Mouse (Mus musculus) macrophage (primary cell): ENCODE measurements around the gene Uba52. TPM values are rescaled to one million over a fixed set of nuclear protein-coding genes. Genes with fewer than 3 reads are reported as not detected.
A peak's percentile ranks its signal among the peaks of the same experiment; 100 is the strongest.

ENCODE experiments used
- H3K27ac ChIP-seq: fragments of 350-480 bp; formaldehyde crosslinking; 2 replicates; pipeline ENCODE4 v1.9.0; 2021
- H3K36me3 ChIP-seq: fragments of 350-480 bp; formaldehyde crosslinking; 2 replicates; pipeline ENCODE4 v1.9.0; 2021; ENCODE audit errors: inconsistent target
- H3K4me3 ChIP-seq: fragments of 350-480 bp; formaldehyde crosslinking; 2 replicates; pipeline ENCODE4 v1.9.0; 2021; ENCODE audit errors: inconsistent target
- H3K79me2 ChIP-seq: fragments of 350-480 bp; formaldehyde crosslinking; 2 replicates; pipeline ENCODE4 v1.9.0; 2021; ENCODE audit errors: inconsistent target
- WGBS: methylation state at CpG from one replicate; pipeline ENCODE4 v1.1.7; 2026; ENCODE audit warnings: inconsistent platforms; ENCODE audit not compliant: missing documents; 5-methylcytosine and 5-hydroxymethylcytosine counted together
- polyA plus RNA-seq: library from polyadenylated mRNA; stranded (reverse); fragments of 250-400 nt; gene quantifications from 3 replicates; pipeline ENCODE4 v1.2.4, GENCODE M21; 2018; ENCODE audit warnings: inconsistent platforms

The Uba52 gene
- polyA plus RNA-seq, 1 experiment from 2014 or later = 907 TPM

DNA sequence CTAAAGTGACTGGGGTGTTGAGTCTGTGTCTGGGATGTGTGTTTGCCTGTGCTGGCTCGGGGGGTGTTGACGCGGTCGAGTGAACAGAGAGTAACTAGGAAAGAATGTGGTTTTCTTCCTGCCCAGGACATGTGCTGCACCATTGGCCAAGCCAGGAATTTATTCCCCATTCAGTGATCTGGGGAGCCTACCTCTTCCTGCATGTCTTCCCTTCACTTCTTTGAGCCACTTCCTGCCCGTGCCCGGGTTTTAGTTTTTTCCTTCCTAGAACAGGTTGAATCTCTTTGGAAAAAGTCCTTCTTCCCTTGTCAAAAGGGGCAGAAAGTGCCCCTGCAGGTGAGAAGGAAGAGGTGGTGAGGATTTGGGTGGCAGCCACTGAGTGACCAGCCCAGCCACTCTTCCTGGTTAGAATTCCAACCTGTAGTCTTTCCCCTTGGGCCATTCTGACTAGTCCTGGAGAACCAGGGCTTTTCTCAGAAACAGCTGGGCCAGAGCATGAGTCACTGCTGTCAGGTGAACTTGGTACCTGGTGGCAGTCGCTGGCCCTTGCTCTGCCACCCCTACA is 30.0 kb upstream of the Uba52 start:
- H3K27ac ChIP-seq = peak overlapping the region; percentile 92
- peaks cover 57% of the 10 kb centered on the region for H3K79me2 ChIP-seq
- H3K4me3 ChIP-seq = peak overlapping the region; percentile 96
- 14% methylated on average over 7 of the region's 7 CpGs for WGBS
- H3K36me3 ChIP-seq = no peaks in the 10 kb centered on the region

DNA sequence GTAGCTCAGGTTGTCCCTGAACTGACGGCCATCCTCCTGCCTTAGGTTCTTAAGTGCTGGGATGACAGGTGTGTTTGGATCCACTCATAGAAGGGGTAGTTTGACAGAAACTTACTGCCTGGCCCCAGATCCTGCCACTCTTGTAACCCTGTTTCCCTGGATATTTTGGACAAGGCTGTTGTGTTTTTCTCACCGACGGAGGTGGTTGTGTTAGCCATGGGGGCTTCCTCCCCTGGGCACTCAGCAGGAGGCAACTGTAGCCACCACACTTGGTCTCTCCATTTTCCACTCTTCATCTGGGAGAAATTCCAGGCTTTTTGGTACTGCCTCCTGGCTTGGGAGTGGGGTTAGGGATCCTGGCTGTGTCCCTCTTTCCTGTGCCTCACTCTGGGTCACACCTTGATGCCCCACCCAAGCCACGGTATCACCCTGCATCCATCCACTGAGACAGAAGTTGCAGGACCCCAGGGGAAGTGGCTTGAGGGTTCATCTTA is 29.5 kb upstream of the Uba52 start:
- Histone ChIP-seq H3K27ac (peak overlapping the region; percentile 92), H3K79me2 (peaks cover 52% of the 10 kb centered on the region), H3K36me3 (peaks cover 4% of the 10 kb centered on the region; the same call in 1 of the 2 replicates), H3K4me3 (peak overlapping the region; percentile 96)
- 4% methylated on average over 4 of the region's 4 CpGs for WGBS

DNA sequence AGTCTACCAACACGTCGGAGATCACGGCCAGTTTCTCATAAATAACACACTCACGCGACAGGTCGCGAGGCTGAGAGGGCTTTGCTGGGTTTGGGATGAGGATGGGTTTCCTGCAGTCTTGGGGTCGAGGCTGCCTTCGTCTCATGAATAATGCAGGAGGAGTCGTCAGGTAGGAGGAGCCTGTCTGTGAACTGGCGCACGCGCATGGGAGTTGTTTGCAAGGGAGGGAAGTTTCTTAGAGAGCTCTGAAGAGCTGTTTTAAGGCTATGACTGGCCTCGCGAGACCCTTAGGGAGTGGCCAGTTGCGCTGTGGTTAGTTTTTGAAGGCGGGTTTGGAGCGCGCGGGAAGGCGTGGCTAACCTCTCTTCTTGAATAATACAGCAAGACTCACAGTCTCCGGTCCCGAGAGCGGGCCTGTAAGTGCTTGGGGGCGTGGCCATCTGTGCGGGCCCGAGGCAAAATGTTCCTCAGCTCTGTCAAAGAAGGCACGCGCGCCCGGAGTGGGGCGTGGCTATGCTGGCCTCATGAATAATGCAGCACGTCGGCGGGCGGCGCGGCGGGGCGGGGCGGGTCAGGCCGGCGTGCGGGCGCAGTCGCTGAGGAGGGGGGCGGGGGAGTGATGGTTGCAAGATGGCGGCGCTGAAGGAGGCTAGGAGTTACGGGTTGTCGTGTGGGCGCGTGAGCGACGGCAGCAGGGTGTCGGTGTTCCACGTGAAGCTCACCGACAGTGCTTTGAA is 28.6 kb upstream of the Uba52 start, which contains the start of gene Ell:
TSS of gene Ell (plus strand) at position 381 of the 737 bp plus-strand sequence.
- WGBS = under 1% methylated on average over 43 of the region's 58 CpGs
- peak within 1 kb of the TSS; percentile 96 for H3K4me3 ChIP-seq
- H3K27ac ChIP-seq = peak within 1 kb of the TSS; percentile 92
- H3K79me2 ChIP-seq = peaks cover 45% of the 10 kb centered on the region
- H3K36me3 ChIP-seq = peaks cover 12% of the 10 kb centered on the region; the same call in 1 of the 2 replicates

DNA sequence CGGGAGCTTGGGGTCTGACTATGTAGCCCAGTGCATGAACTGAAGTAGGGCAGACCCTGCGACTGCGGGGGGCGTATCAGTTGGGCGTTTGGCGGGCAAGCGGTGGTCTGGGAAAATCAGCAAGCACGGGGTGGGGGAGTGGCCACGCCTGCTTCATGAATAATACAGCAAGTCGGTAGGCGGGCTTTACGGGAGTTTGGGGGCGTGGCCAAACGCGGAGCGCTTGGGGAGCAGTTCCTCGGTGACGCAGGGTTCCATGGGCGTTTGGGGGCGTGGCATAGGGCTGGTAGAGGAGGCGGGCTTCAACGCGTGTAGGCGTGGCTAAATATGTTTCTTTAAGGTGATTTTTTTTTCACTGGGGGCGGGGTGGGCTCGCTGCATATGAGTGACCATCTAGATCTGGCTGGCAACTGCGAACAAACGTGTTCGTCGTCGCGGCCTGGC is 28.1 kb upstream of the Uba52 start:
- Histone ChIP-seq H3K4me3 (peak overlapping the region; percentile 96), H3K27ac (peak overlapping the region; percentile 91), H3K79me2 (peaks cover 41% of the 10 kb centered on the region), H3K36me3 (peaks cover 18% of the 10 kb centered on the region; the same call in 1 of the 2 replicates)
- 0% methylated on average over 32 of the region's 32 CpGs for WGBS

DNA sequence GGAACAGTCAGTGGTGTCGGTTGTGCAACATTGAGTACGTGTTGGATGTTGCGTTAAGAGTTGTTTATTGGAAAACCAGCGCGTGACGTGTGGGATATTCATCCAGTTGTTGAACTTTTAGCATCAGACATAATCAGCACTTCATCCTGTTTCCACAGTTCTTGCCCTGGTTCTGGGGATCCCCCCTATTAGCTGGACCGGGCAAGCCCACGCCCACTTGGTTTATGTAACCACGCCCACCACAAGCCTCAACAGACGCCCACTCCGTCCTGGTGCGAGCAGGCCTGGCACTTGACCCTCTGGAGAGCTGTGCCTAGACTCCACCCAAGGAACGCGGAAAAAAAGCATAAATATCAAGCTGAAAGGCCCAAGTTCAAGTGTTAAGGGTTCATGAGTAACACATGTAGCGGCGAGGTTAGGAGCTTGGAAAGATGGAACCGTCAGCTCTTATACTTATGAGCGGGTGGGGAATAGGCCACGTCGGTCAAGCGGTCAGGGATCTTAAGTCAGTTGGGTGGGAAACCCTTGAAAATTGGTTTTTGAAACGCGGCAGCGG is 27.5 kb upstream of the Uba52 start:
- peak overlapping the region; percentile 91 for H3K27ac ChIP-seq
- WGBS = 8% methylated on average over 24 of the region's 24 CpGs
- peaks cover 20% of the 10 kb centered on the region; the same call in 1 of the 2 replicates for H3K36me3 ChIP-seq
- H3K4me3 ChIP-seq = peak overlapping the region; percentile 96
- peaks cover 36% of the 10 kb centered on the region for H3K79me2 ChIP-seq

DNA sequence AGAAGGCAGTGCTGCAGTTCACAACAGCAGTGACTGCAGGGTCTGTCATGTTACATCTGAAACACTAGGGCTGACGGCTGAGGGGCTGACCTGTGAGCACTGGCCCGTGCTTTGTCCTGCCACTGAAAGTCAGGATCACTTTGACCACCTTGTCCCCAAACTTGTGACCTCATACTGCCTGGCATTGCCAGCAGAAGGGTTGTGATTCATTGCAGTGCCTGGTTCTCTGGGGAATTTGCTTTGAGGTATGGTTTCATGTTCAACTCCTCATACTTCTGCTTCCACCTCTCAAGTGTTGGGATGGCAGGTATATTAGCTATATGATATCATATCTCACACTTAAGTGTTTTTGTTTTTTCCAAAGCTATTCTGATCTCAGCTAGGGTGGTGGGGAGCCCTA is 25.1 kb upstream of the Uba52 start:
- Histone ChIP-seq H3K27ac (no peak overlapping the region), H3K4me3 (no peak overlapping the region)
- WGBS = 96% methylated on average over 2 of the region's 2 CpGs

DNA sequence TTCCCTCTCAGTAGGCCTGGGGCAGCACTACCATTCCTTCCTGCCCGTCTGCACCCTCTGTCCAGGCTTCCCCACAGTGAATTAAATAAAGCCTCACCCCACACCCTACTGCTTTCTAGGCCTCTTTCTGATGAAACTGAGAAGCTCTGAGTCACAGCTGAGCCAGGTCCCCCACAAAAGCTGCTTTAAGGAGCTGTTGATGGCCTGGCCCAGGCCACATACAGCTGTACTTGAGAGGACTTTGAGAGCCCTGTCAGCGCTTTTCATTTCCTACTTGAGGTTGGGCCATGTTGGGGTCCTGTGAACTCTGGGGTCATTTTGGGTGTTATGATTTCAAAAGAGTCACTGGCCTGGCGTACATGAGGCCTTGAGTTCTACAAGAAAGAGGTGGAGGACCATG is 24.6 kb upstream of the Uba52 start:
- peaks cover 47% of the 10 kb centered on the region for H3K36me3 ChIP-seq
- 94% methylated on average over 3 of the region's 3 CpGs for WGBS
- H3K79me2 ChIP-seq = peaks cover 24% of the 10 kb centered on the region
- H3K27ac ChIP-seq = no peak overlapping the region
- H3K4me3 ChIP-seq = no peak overlapping the region

More for the DNA sequence above, 25.1 kb upstream of the Uba52 start:
- H3K79me2 ChIP-seq = peaks cover 24% of the 10 kb centered on the region
- peaks cover 43% of the 10 kb centered on the region for H3K36me3 ChIP-seq

DNA sequence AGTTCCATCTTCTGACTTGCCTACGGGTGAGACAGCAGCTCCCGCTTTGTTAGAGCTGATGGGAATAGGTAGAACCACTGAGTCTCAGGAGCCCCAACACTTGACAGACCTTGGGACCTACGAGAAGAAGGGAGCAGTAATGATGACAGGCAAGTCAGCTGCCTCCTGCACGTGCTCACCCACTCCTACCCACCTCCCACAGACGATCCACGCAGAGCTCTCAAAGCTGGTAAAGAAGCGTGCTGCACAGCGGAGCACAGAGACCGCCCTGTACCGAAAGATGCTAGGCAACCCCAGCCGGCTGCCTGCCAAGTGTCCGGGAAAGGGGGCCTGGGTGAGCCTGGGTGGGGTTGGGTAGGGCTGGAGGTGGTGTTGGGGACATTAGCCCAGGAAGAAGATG is 23.7 kb upstream of the Uba52 start:
- H3K4me3 ChIP-seq = no peak overlapping the region
- H3K79me2 ChIP-seq = peaks cover 26% of the 10 kb centered on the region
- H3K27ac ChIP-seq = no peak overlapping the region
- WGBS = 97% methylated on average over 8 of the region's 12 CpGs
- peaks cover 47% of the 10 kb centered on the region for H3K36me3 ChIP-seq

DNA sequence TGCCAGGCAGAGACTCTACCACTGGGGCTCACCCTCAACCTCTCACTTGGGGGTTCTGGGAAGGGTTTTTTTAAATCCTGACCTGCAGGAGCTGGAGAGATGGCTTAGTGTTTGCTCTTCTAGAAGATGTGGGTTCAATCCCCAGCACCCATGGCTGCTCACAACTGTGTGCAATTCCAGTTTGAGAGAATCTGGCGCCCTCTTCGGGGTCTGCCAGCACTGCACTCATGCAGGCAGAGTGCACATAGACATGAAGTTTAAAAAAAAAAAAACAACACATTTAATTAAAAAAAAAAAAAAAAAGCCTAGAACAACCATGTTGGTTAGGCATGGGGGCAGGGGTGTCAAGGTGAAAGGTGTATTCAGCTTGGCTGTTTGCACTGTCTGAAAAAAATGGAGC is 19.7 kb upstream of the Uba52 start:
- WGBS = 94% methylated on average over 2 of the region's 2 CpGs
- Histone ChIP-seq H3K4me3 (no peak overlapping the region), H3K79me2 (peaks cover 41% of the 10 kb centered on the region), H3K36me3 (peaks cover 45% of the 10 kb centered on the region), H3K27ac (0 out of 2 replicates have a peak overlapping the region, but pooled peaks have one; percentile 76)

DNA sequence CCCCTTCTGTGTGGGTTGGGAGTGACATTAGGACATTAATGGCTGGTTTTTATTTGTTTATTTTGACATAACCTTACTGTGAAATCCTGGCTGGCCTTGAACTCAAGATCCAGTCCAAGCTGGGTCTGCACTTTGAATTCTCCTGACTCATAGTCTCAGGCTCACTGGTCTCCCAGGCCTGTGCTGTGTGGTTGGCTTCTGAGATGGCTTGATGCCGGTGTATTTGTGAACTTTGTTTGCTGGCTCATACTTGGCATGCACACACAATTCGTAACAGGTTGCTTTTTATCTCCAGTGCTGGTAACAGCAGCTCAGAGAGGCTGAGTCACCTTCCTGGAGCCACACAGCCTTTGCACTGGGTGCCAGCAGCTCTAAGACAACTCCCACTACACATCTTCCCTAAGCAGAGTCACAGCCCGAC is 19.1 kb upstream of the Uba52 start:
- Histone ChIP-seq H3K36me3 (peaks cover 39% of the 10 kb centered on the region), H3K4me3 (peak overlapping the region; percentile 92; the same call in 1 of the 2 replicates), H3K79me2 (peaks cover 41% of the 10 kb centered on the region), H3K27ac (peak overlapping the region; percentile 76)
- WGBS = 90% methylated on average over 3 of the region's 3 CpGs

DNA sequence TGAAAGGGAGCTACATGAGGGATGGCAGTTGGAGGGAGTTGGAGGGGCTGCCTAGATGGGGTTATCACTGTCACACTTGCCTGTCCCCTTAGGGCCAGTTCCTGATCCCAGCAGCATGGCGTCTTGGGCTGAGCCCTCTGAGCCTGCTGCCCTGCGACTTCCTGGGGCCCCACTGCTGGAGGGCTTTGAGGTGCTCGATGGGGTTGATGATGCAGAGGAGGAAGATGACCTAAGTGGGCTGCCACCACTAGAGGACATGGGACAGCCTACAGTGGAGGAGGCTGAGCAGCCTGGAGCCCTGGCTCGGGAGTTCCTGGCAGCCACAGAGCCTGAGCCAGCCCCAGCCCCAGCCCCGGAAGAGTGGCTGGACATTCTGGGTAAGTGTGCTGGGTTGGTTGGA is 18.7 kb upstream of the Uba52 start:
- 49% methylated on average over 5 of the region's 5 CpGs for WGBS
- Histone ChIP-seq H3K36me3 (peaks cover 35% of the 10 kb centered on the region), H3K4me3 (peak overlapping the region; percentile 92; the same call in 1 of the 2 replicates), H3K27ac (peak overlapping the region; percentile 76), H3K79me2 (peaks cover 41% of the 10 kb centered on the region)

DNA sequence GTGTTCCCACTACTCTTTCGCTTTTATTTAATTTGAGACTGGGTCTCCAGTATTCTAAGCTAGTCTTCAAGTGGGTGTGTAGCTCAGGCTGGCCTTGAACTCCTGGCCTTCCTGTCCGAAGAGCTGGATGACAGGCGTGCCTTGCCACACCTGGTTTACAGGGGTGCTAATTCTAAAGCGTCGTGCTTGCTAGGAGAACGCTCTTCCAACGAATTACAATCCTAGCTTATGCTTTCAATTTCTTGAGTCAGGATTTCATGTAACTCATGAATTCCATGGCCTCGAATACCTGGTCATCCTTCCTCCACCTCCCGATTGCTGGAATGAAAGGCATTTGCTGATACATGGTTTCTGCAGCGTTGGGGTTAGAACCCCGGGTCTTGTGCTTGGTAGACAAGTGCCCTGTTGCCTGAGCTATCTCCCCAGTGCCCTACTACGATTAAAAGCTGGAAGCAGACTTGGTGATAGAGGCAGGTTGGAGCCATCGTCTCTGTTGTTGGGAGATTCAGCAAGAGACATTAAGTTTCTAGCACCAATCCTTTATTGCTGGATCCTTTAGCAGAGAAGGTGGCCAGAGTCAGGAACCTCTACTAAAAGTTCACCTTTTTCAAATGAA is 17.7 kb upstream of the Uba52 start:
- Histone ChIP-seq H3K79me2 (peaks cover 41% of the 10 kb centered on the region), H3K36me3 (peaks cover 26% of the 10 kb centered on the region), H3K27ac (peak overlapping the region; percentile 76), H3K4me3 (peak overlapping the region; percentile 92)
- whole genome bisulfite sequencing = 16% methylated on average over 13 of the region's 13 CpGs

DNA sequence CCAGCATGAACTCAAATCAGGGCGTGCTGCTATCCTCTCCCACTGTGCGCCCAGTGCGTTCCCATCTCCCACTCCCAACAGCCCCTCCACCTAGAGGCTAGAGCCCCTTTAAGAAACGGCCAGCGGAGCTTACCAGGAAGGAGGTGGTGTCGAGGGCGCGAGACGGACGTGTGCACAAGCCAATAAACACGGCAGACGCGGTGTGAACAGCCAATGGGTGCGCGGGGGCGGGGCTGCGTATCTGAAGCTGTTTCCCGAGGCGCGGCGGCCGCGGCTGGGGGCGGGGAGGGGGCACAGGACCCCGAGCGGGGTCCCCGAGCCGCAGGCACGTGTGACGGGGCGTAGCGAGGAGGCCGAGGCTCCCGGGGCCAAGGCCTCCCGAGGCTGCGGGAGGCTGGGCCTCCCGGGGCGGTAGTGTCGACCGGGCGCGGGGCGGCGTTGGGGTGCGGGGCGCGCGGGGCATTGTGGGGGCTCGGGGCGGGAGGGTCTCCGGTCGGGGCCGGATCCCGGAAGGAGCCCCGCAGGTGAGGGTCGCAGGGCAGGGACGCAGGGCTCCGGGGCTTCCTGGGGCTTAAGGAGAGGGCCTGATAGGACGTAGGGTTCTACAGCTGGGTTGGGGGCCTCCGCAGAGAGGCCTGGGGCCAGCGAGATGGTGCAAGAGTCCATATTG is 17.0 kb upstream of the Uba52 start, which contains the start of the genes Fkbp8 and Kxd1:
TSS of gene Fkbp8 (plus strand) at position 213 of the 670 bp plus-strand sequence.
TSS of gene Kxd1 (minus strand) at position 445 of the 670 bp plus-strand sequence.
- Histone ChIP-seq H3K27ac (peak within 1 kb of the TSS; percentile 76), H3K4me3 (peak within 1 kb of the TSS; percentile 92), H3K79me2 (peaks cover 42% of the 10 kb centered on the region), H3K36me3 (peaks cover 22% of the 10 kb centered on the region)
- WGBS = under 1% methylated on average over 45 of the region's 61 CpGs

DNA sequence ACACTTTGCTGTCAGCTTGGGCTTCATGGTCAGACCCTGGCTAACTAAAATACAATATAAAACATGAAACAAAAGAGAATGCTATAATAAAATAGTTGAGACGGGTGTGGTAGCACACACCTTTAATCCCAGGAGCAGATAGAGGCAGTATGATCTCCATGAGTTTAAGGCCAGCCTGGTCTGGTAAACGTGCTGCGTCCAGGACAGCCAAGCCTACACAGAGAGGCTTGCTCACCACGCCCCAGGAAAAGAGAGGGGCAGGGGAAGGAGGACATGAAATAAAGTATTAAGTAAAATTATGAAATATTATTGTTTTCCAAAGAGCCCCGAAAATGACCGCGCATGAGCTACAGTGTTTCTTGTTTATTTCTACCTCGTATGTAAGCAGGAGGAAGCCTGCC is 16.5 kb upstream of the Uba52 start:
- peak overlapping the region; percentile 73 for H3K27ac ChIP-seq
- WGBS = under 1% methylated on average over 8 of the region's 8 CpGs
- peaks cover 48% of the 10 kb centered on the region for H3K79me2 ChIP-seq
- peaks cover 17% of the 10 kb centered on the region for H3K36me3 ChIP-seq
- peak overlapping the region; percentile 69 for H3K4me3 ChIP-seq
